ENCODE assay signal across 14 mouse cellular contexts in genomic region chrX:84514650-84515366, GRCm38 (mm10).
DNase-seq lines count a peak whose midpoint lies in the region; ATAC-seq lines count a peak whose summit lies in the region.
"Had no signal": no experiment of that assay in that cellular context is flagged by ENCODE, and none has a peak within 500 bp of the region (broad histone marks: within the 10 kb centered on the region; RNA-seq: fewer than 3 reads in every experiment).

No protein-coding gene starts in this region.

- no peak overlapping the region for H3K9ac ChIP-seq in hindbrain, embryonic 16.5 days (ENCODE audit: low read depth, low read length)
- no peak overlapping the region for H3K9ac ChIP-seq in hindbrain, embryonic 14.5 days
- H3K9ac ChIP-seq in forebrain, embryonic 13.5 days: no peak overlapping the region
- H3K9ac ChIP-seq in lung, embryonic 16.5 days (ENCODE audit: low read length): no peak overlapping the region
- H3K9ac ChIP-seq in midbrain, embryonic 15.5 days: no peak overlapping the region
- H3K9ac ChIP-seq: embryonic facial prominence, embryonic 12.5 days; liver, embryonic 13.5 days had no signal

- no peak overlapping the region for H3K4me3 ChIP-seq in hindbrain, embryonic 16.5 days (ENCODE audit: low read length)
- no peak overlapping the region for H3K4me3 ChIP-seq in hindbrain, embryonic 14.5 days (replicated peaks; ENCODE audit: low read length)
- H3K4me3 ChIP-seq in forebrain, embryonic 13.5 days: no peak overlapping the region
- H3K4me3 ChIP-seq in lung, embryonic 16.5 days (ENCODE audit: low read length): no peak overlapping the region
- no peak overlapping the region for H3K4me3 ChIP-seq in midbrain, embryonic 15.5 days
- H3K4me3 ChIP-seq: embryonic facial prominence, embryonic 12.5 days; heart, adult 2 months; liver, embryonic 13.5 days had no signal

- intact Hi-C loops in heart, postnatal 14 days (cut with DNase I): no loop called here

- DNase-seq in hindbrain, embryonic 14.5 days (ENCODE audit: low spot score): no peak
- no peak for DNase-seq in heart, postnatal 14 days
- no peak for DNase-seq in frontal cortex, postnatal 10 days (ENCODE audit: low spot score in 2 of 2)
- DNase-seq: cerebellum, adult 2 months; heart, adult 2 months; liver, embryonic 13.5 days; thymus, postnatal 25 days had no signal

- H3K4me2 ChIP-seq in hindbrain, embryonic 16.5 days (ENCODE audit: low read length): no peak overlapping the region
- H3K4me2 ChIP-seq in hindbrain, embryonic 14.5 days (replicated peaks): no peak overlapping the region
- no peak overlapping the region for H3K4me2 ChIP-seq in forebrain, embryonic 13.5 days
- H3K4me2 ChIP-seq in lung, embryonic 16.5 days (ENCODE audit: low read depth, low read length): no peak overlapping the region
- no peak overlapping the region for H3K4me2 ChIP-seq in midbrain, embryonic 15.5 days
- H3K4me2 ChIP-seq: embryonic facial prominence, embryonic 12.5 days; liver, embryonic 13.5 days had no signal

- 40% methylated on average over 3 of the region's 3 CpGs for WGBS in hindbrain, embryonic 16.5 days
- 61% methylated on average over 3 of the region's 3 CpGs for WGBS in hindbrain, embryonic 14.5 days
- 28% methylated on average over 3 of the region's 3 CpGs for WGBS in forebrain, embryonic 13.5 days
- 24% methylated on average over 3 of the region's 3 CpGs for WGBS in lung, embryonic 16.5 days
- 44% methylated on average over 3 of the region's 3 CpGs for WGBS in midbrain, embryonic 15.5 days

- H3K9me3 ChIP-seq in hindbrain, embryonic 16.5 days (ENCODE audit: control insufficient read depth, low read length): no peaks in the 10 kb centered on the region
- no peaks in the 10 kb centered on the region for H3K9me3 ChIP-seq in hindbrain, embryonic 14.5 days (ENCODE audit: control insufficient read depth, low read length)
- H3K9me3 ChIP-seq in forebrain, embryonic 13.5 days (replicated peaks): no peaks in the 10 kb centered on the region
- no peaks in the 10 kb centered on the region for H3K9me3 ChIP-seq in lung, embryonic 16.5 days (ENCODE audit: control insufficient read depth, low read length)
- H3K9me3 ChIP-seq in midbrain, embryonic 15.5 days: no peaks in the 10 kb centered on the region
- H3K9me3 ChIP-seq: embryonic facial prominence, embryonic 12.5 days; liver, embryonic 13.5 days had no signal

- ATAC-seq in hindbrain, embryonic 16.5 days: peak; percentile 34
- ATAC-seq in hindbrain, embryonic 14.5 days (ENCODE audit: low FRiP score): no peak
- ATAC-seq in forebrain, embryonic 13.5 days: peak; percentile 97
- peak; percentile 85 for ATAC-seq in lung, embryonic 16.5 days (ENCODE audit: low read depth)
- peak; percentile 54; the same call in 1 of the 2 replicates for ATAC-seq in midbrain, embryonic 15.5 days (replicated peaks)
- no peak for ATAC-seq in megakaryocyte progenitor cell, adult 5-6 weeks (replicated peaks; ENCODE audit: poor library complexity)

- H3K36me3 ChIP-seq in hindbrain, embryonic 16.5 days (ENCODE audit: control insufficient read depth, insufficient read depth, low read length): no peaks in the 10 kb centered on the region
- H3K36me3 ChIP-seq in hindbrain, embryonic 14.5 days (replicated peaks; ENCODE audit: control insufficient read depth, insufficient read depth): no peaks in the 10 kb centered on the region
- no peaks in the 10 kb centered on the region for H3K36me3 ChIP-seq in forebrain, embryonic 13.5 days (ENCODE audit: poor library complexity, severe bottlenecking)
- H3K36me3 ChIP-seq in lung, embryonic 16.5 days (ENCODE audit: control insufficient read depth, insufficient read depth, low read length): no peaks in the 10 kb centered on the region
- no peaks in the 10 kb centered on the region for H3K36me3 ChIP-seq in midbrain, embryonic 15.5 days (replicated peaks)
- H3K36me3 ChIP-seq: embryonic facial prominence, embryonic 12.5 days; liver, embryonic 13.5 days had no signal

- no peak overlapping the region for H3K27ac ChIP-seq in hindbrain, embryonic 16.5 days (ENCODE audit: low read depth, low read length)
- no peak overlapping the region for H3K27ac ChIP-seq in hindbrain, embryonic 14.5 days
- H3K27ac ChIP-seq in forebrain, embryonic 13.5 days: no peak overlapping the region
- H3K27ac ChIP-seq in lung, embryonic 16.5 days (ENCODE audit: low read length): no peak overlapping the region
- H3K27ac ChIP-seq in midbrain, embryonic 15.5 days: no peak overlapping the region
- H3K27ac ChIP-seq: embryonic facial prominence, embryonic 12.5 days; heart, adult 2 months; kidney, postnatal 0 days; liver, embryonic 13.5 days had no signal

- no peaks in the 10 kb centered on the region for H3K4me1 ChIP-seq in hindbrain, embryonic 16.5 days (ENCODE audit: control insufficient read depth, insufficient read depth, low read depth, low read length)
- H3K4me1 ChIP-seq in hindbrain, embryonic 14.5 days (replicated peaks; ENCODE audit: control insufficient read depth, insufficient read depth, low read length): no peaks in the 10 kb centered on the region
- no peaks in the 10 kb centered on the region for H3K4me1 ChIP-seq in forebrain, embryonic 13.5 days
- no peaks in the 10 kb centered on the region for H3K4me1 ChIP-seq in lung, embryonic 16.5 days (replicated peaks; ENCODE audit: control insufficient read depth, insufficient read depth, low read length)
- 0 out of 2 replicates have a peak, but pooled peaks cover 3% of the 10 kb centered on the region for H3K4me1 ChIP-seq in midbrain, embryonic 15.5 days
- H3K4me1 ChIP-seq: embryonic facial prominence, embryonic 12.5 days; liver, embryonic 13.5 days had no signal

- no peaks in the 10 kb centered on the region for H3K27me3 ChIP-seq in hindbrain, embryonic 16.5 days (replicated peaks; ENCODE audit: control insufficient read depth, insufficient read depth, low read length)
- no peaks in the 10 kb centered on the region for H3K27me3 ChIP-seq in hindbrain, embryonic 14.5 days (ENCODE audit: control insufficient read depth, insufficient read depth, low read length)
- no peaks in the 10 kb centered on the region for H3K27me3 ChIP-seq in forebrain, embryonic 13.5 days
- H3K27me3 ChIP-seq in lung, embryonic 16.5 days (ENCODE audit: control insufficient read depth, insufficient read depth, low read depth, low read length): no peaks in the 10 kb centered on the region
- H3K27me3 ChIP-seq in midbrain, embryonic 15.5 days (replicated peaks): no peaks in the 10 kb centered on the region
- H3K27me3 ChIP-seq: embryonic facial prominence, embryonic 12.5 days; liver, embryonic 13.5 days had no signal

Comparison
In these comparisons a context has a peak if more than half of its experiments do, and no peak if none do; other contexts are left out.
1. ATAC-seq: peak in hindbrain, embryonic 16.5 days (single experiment), forebrain, embryonic 13.5 days (single experiment), lung, embryonic 16.5 days (single experiment) and midbrain, embryonic 15.5 days (single experiment); none in hindbrain, embryonic 14.5 days (single experiment) and megakaryocyte progenitor cell, adult 5-6 weeks (single experiment).